Mouse (Mus musculus) thymus, postnatal 25 days (tissue): ENCODE results near the gene Lhx3.

Experiments used
- DNase-seq: peaks from one replicate; pipeline ENCODE4 v3.0.0; 2022

Lhx3 gene

GRCm38 (mm10) chr2:26201926-26202848 lies 5.9 kb downstream of the Lhx3 start:
- DNase-seq, result no peak

DNA sequence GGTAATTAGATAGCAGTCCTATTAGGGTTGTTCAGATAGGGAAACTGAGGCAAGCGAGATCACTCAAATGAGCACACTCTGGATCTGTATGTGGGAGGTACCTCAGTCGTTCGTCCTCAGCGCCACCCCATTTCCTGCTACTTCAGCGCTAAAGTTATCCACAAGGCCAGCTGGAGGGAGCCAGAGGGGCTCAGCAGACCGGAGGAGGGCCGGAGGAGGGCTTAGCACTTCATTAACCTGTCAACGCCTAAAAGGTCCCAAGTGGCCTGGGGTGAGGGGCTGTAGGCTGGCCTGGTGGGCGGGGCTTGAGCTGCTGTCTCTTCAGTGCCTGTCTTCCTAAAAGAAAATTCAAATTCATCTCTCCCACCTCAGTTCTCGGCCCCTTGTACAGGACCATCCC lies 9.6 kb downstream of the Lhx3 start:
- no peak for DNase-seq

DNA sequence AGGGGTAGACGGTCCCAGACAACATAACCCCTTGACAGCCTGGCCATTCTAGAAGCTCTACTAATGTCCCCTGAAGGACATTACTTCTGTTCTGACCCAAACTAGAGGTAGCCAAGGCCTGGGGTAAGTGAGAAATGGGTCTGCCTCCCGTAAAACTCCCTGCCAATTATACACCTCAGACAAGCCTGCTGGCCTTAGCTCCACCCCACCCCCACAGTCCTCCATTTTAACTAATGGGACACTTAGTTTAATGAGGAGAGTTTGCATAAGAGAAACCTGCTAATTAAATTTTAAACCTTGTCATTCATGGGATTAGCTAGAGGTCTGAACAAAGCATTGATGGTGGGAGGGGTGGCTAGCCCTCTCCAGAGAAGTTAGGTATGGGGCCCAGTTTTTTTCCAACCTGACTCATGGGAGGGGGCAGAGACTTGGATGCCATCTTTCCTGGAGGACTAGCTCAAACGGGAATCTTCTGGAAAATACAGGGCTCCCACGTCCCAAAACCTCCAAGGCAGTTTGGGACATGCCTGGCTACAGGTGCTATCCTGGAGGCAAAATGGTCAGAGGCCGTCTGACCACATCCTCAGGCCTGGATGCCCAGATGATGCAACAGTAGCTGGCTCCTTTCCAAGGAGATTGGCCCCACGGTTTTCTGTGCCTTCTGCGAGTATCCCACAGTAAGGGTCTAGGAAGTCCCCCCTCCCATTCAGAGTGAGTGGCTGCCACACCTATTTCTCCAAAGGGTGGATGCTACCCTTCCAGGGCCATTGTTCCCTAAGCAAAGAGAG lies 13.3 kb downstream of the Lhx3 start:
- no peak for DNase-seq

- DNase-seq, result no peak
Observed at GRCm38 (mm10) chr2:26188517-26188916, 19.6 kb downstream of the Lhx3 start.

DNA sequence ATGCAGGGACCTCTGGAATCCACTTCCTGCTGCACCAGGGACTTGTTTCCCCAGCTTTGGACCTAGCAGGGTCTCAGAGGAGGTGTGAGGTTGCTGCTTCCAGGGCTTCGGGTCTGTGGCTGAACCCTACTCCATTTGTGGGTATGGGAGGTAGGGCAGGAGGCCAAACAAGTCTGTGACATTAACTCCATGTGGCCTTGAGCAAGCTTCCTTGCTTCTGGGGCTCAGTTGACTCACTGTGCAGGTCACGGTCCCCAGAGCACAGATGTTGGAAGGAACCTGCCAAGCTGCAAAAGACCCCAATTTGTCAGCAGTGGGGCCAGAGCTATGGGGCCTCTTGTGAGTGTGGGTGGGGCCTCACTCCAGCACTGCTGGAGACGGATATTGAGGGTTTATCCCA lies 23.7 kb downstream of the Lhx3 start:
- DNase-seq, result no peak

- peak; percentile 70 for DNase-seq
Observed at GRCm38 (mm10) chr2:26182646-26183045, 25.4 kb downstream of the Lhx3 start.

GRCm38 (mm10) chr2:26177189-26177588 lies 30.9 kb downstream of the Lhx3 start:
- DNase-seq, result no peak

DNA sequence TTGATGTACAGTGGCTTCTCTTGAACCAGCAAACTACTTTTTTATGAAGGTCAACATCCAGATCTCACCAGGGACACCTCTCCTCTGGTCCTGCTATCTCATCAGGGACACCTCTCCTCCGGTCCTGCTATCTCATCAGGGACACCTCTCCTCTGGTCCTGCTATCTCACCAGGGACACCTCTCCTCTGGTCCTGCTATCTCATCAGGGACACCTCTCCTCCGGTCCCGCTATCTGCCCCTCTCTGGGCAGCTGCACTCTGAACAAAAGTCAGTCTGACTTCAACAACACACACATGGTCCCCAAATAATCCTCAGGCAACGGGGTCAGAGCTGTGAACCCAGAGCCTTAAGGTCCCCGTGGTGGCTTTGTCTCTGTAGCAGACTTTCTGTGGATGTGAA lies 31.4 kb downstream of the Lhx3 start:
- no peak for DNase-seq

DNA sequence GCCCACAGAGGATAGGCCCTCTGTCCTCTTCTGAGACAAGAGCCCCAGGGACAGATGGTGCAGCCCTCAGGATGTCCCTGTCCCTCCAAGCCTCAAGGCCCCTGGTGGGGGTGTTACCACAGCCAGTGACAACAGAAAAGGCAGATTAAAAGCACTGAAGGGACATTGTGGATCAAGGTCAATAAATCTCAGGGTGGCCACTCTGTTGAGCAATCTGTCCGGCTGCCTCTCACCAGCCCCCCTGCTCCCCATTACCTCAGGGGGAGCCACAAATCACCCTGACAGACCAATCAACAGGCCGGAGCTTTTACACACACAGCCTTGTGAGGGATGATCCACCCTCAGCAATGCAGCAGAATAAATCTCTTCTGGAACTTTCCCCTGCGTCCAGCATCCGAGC lies 32.9 kb downstream of the Lhx3 start:
- DNase-seq, result no peak

DNA sequence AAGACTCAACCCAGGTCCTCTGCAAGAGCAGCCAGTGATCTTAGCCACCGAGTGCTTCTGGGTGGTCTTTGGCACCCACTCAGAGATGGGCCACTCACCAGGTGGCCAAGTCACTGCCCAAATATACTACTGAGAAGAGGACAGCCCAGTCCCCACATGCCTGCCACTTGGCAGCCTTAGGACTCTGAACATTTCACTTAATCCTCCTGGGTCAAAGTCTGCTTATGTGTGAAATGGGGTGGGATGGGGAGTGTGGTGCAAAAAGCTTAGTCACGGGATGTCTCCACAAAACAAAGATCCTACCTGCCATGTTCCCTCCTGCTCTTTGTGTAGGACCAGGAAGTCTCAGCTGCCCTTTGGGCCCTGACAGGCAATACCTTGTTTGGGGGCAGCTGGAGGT lies 35.9 kb downstream of the Lhx3 start:
- no peak for DNase-seq

DNA sequence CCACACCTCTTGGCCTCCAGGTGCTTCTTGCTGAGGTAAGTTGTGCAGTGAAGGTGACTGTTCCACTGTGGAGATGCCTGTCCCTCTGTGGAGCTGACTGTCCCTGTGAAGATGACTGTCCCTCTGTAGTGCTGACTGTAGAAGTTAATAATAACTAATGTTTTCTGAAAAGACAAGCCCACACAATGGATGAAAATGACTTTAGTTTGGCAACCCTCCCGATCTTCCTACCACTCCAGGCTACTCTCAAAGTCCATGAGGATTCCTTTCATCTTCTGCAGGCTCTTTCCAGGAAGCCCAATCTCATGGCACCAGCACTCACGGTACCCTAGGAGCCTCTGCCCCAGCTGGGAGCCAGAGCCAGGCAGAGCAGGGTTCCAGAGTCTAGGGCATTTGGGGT lies 37.7 kb downstream of the Lhx3 start:
- no peak for DNase-seq

DNA sequence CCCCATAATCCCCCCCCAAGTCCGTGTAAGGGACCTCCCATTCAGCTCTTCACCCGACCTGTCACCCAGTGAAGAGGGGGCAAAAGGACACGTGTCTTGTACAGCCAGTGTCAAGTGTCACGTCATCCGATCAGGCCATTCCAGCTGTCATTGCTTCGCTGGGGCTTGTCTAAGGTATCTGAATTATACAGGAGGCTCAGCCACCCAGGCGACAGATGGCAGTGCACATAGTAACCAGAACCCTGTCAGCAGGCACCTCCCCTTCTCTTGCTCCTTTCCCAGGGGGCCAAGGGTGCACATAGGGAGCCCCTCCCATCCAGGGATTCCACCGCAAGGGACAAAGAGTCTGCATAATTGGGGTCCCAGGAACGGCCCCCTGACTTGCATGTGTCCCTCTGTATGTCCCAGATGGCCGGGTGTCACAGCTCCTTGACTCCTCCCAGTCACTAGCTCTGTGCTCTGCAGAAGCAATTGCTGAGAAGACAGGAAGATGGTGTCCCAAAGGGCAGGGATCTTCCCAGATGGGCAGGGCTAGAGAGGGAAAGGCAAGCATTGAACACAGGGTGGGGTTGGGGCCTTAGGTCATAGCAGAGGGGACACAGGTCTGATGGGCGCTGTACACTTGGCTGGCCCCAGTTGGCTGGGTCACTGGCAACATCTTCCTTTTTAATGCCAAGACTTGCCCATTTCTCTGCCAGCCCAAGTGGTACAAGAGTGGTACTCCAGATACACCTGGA lies 39.1 kb downstream of the Lhx3 start:
- no peak for DNase-seq

DNA sequence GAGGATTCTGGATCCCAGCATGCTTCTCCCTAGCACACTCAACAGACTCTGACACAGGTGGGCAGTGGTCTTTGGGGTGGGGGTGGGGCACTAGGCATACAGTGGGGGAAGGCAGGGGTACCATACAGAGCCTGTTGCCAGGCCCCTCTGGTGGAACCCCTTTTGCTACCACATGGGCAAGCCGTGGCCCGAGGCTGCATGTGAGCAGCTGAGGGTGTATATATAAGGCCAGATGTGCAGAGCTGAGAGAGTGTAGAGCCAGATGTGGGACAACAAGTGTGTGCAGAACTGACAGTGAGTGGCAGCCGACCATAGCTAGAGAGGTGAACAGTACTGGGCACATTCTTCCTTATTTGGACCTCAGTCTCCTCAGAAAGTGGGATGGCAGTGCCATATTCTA lies 41.2 kb downstream of the Lhx3 start:
- DNase-seq, result no peak

- DNase-seq, result no peak
Observed at GRCm38 (mm10) chr2:26158064-26158463, 50.0 kb downstream of the Lhx3 start.

DNA sequence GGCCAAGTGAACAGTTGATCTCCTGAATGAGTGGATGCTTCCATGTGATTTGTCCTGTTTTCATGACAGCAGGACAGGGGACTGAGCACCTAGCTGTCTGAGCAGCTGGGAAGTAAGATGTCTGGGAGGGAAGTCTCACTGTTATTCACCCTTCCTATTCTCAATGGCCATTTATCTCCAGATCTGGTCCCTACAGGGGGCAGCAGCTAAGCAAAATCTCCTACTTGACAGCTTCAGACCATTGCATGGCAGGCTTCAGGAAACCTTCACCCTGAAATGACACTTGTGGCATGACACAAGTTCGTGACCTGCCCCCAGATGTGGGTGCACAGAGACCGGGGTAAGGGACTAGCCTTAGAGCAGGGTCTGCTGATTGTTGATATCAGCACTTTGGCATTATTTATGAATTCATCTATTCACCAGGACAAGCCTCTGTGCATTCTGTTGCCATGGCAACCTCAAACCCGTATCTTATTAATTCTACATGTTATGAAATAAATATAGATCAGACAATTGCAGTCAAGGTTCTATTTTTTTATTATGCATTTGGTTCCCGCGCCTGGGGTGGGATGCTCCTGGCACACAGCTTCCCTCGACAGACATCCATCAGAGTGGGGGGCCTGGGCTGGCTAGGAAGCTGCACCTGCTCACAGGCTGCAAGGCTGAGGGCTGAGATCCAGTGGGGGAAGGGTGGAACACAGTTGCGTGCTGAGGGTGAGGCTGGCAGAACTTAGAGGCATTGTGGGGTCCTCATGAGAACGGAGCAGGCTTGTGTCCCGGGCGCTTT lies 51.7 kb downstream of the Lhx3 start:
- no peak for DNase-seq

- DNase-seq, result no peak
Observed at GRCm38 (mm10) chr2:26155737-26156136, 52.4 kb downstream of the Lhx3 start.

DNA sequence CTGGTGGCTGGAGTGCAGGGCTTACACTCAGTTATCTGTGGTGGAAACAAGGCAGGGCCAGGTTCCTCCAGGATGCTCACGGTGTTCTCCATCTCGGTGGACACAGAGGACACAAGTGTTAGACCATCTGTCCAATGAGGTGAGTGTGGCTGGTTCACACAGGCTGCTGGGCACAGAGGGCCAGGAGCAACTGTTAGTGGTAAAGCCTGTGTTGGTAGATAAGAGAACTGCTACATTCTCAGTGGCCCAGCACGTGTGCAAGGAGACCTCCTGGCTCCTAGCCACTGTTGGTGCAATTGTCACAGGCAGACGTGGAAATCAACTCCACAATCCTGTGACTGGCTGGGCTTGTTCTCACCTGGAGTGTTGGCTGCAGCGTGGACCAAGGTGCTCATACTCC lies 53.5 kb downstream of the Lhx3 start:
- no peak for DNase-seq

DNA sequence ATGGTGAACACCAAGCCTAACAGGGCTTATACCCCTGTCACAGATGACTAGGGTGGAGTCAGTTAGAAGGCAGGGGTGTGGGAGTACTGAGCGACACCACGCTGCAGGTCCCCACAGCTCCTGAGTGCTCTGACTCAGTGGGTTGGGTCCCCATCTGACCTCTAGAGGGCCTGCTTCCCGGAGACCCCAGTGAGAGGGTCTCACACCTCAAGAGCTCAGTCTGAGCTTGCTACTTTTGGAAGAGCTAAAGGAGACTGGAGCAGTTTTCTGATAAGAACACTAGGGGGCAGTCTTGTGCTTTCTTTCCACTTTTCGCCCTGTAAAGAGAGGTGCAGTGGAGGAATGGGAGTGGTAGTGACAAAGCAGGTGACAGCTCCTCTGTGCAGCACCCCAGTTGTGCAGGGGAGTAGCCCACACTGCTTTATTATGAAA lies 54.2 kb downstream of the Lhx3 start:
- DNase-seq, result peak; percentile 45

GRCm38 (mm10) chr2:26153295-26153694 lies 54.8 kb downstream of the Lhx3 start:
- peak; percentile 42 for DNase-seq
